Mouse (Mus musculus): ENCODE measurements around the gene Abhd17c.

GRCm38 (mm10) chr7:84074266-84074665 lies 77.4 kb downstream of the Abhd17c start:
- TF ChIP-seq CTCF (IDR thresholded peaks at IDR 0.05; ENCODE audit: extremely low read depth, insufficient read depth, insufficient read length, insufficient replicate concordance) = no peak
- no peak for TF ChIP-seq POLR2A (IDR thresholded peaks at IDR 0.05; ENCODE audit: low read depth, low read length)

Data from spleen, adult 2 months (tissue).